Mouse (Mus musculus) limb, embryonic 14.5 days (tissue): ENCODE data around the gene Chp1. TPM values are rescaled to one million over a fixed set of nuclear protein-coding genes. Genes with fewer than 3 reads are reported as not detected.

Experiments
- ATAC-seq: fragments of 200-750 bp; cut with Nextera tagmentation; 2 replicates; pipeline ENCODE4 v1.8.0; 2017; ENCODE audit warnings: low read depth, moderate number of reproducible peaks, moderate TSS enrichment; ENCODE audit not compliant: low FRiP score
- DNase-seq: peaks from one replicate; pipeline ENCODE4 v3.0.0-alpha.2; 2015; ENCODE audit warnings: low spot score
- H3K27ac ChIP-seq: fragments of 300-500 bp; sonication (generic); replicated peaks from 2 replicates; pipeline ENCODE4 v1.5.1; 2014; ENCODE audit warnings: low read depth, mild to moderate bottlenecking, low read length, moderate library complexity, mixed read lengths
- H3K27me3 ChIP-seq: fragments of 300-500 bp; sonication (generic); 2 replicates; pipeline ENCODE4 v1.6.1; 2014; ENCODE audit warnings: low read length, mixed read lengths; ENCODE audit not compliant: control insufficient read depth, insufficient read depth
- H3K36me3 ChIP-seq: fragments of 300-500 bp; sonication (generic); 2 replicates; pipeline ENCODE4 v1.6.1; 2014; ENCODE audit warnings: mild to moderate bottlenecking, low read length, moderate library complexity, mixed read lengths; ENCODE audit not compliant: control insufficient read depth, insufficient read depth
- H3K4me1 ChIP-seq: fragments of 300-500 bp; sonication (generic); 2 replicates; pipeline ENCODE4 v1.6.1; 2014; ENCODE audit warnings: antibody characterized with exemption, low read length, mixed read lengths; ENCODE audit not compliant: control insufficient read depth, insufficient read depth
- H3K4me2 ChIP-seq: fragments of 300-500 bp; sonication (generic); replicated peaks from 2 replicates; pipeline ENCODE4 v1.6.1; 2014; ENCODE audit warnings: low read depth, mild to moderate bottlenecking, low read length, moderate library complexity; ENCODE audit not compliant: severe bottlenecking
- H3K4me3 ChIP-seq: fragments of 300-500 bp; sonication (generic); replicated peaks from 2 replicates; pipeline ENCODE4 v1.5.1; 2014; ENCODE audit warnings: low read length
- H3K9ac ChIP-seq: fragments of 300-500 bp; sonication (generic); 2 replicates; pipeline ENCODE4 v1.6.1; 2014; ENCODE audit warnings: mild to moderate bottlenecking, low read depth, low read length, moderate library complexity; ENCODE audit not compliant: severe bottlenecking
- H3K9me3 ChIP-seq: fragments of 300-500 bp; sonication (generic); 2 replicates; pipeline ENCODE4 v1.6.1; 2016; ENCODE audit warnings: low read length; ENCODE audit not compliant: control insufficient read depth
- POLR2A ChIP-seq: fragments of 200-500 bp; IDR thresholded peaks from 2 replicates; pipeline ENCODE4 v1.8.0; 2012; ENCODE audit warnings: inconsistent platforms, mild to moderate bottlenecking, moderate library complexity, borderline replicate concordance; ENCODE audit not compliant: insufficient read depth, insufficient read length; ENCODE audit errors: extremely low read depth
- WGBS: fragments of 180-500 bp; shearing (Covaris S2); extraction: QIAGEN DNeasy Blood & Tissue Kit; methylation state at CpG from one replicate; pipeline ENCODE4 v1.1.7; 2014; 5-methylcytosine and 5-hydroxymethylcytosine counted together
- polyA plus RNA-seq, 2 experiments: library from polyadenylated mRNA; depleted of rRNA in 1 of 2; stranded (reverse) in 1 of 2; unstranded in 1 of 2; fragments of >200 nt; fragmentation: Nextera tagmentation in 1 of 2; extraction: Ambion mirVana in 1 of 2; gene quantifications; 2 replicates each; pipeline versions ENCODE4 v1.2.1 to v1.2.3; 2012 to 2014

The Chp1 gene
- polyA plus RNA-seq, 2 experiments: 53.8 to 55.6 TPM

DNA sequence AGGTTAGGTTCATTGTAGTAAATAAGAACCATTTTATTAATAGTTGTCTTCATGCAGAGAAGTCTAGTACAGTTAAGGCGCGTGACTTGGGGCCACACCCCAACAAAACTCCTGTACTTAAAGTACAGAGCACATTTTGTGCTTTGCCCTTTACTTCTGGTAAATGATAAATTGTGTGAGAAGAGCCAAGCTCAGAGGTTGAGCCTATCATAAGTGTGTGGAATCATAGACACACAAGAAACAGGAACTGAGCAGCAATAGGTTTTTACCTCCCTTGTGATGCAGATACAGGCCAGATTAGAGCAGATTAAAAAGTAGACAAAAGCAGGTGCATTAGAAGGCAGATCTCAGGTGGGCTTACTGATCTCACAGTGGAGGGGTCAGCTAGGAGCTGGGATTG is 73.8 kb downstream of the Chp1 start:
- ATAC-seq: no peak
- H3K4me3 ChIP-seq: no peak overlapping the region
- no peaks in the 10 kb centered on the region for H3K27me3 ChIP-seq
- peaks cover 8% of the 10 kb centered on the region; the same call in 1 of the 2 replicates for H3K4me1 ChIP-seq
- DNase-seq: no peak
- peaks cover 25% of the 10 kb centered on the region for H3K36me3 ChIP-seq
- H3K27ac ChIP-seq: no peak overlapping the region
- WGBS: 95% methylated on average over 2 of the region's 2 CpGs
- TF ChIP-seq POLR2A: no peak
- H3K9me3 ChIP-seq: no peaks in the 10 kb centered on the region
- H3K4me2 ChIP-seq: peak overlapping the region; percentile 2; the same call in 1 of the 2 replicates
- H3K9ac ChIP-seq: no peak overlapping the region

Other genes with a start within 250 kb of the Chp1 start
- 8.7 and 9.0 TPM in 2 replicates for gene Dll4, start 221.9 kb upstream of the Chp1 start, polyA plus RNA-seq (2012; rRNA removed)
- 5.1 and 6.2 TPM in 2 replicates for gene Dll4, start 221.9 kb upstream of the Chp1 start, polyA plus RNA-seq (2014; fragmentation: Nextera tagmentation; extraction: Ambion mirVana)
- gene Chac1, start 196.5 kb upstream of the Chp1 start, polyA plus RNA-seq (2012; rRNA removed): 0.79 and 0.94 TPM in 2 replicates
- gene Chac1, start 196.5 kb upstream of the Chp1 start, polyA plus RNA-seq (2014; fragmentation: Nextera tagmentation; extraction: Ambion mirVana): 0.48 and 0.68 TPM in 2 replicates
- gene Ino80, start 70.0 kb upstream of the Chp1 start, polyA plus RNA-seq (2012; rRNA removed): 15.7 and 16.4 TPM in 2 replicates
- gene Ino80, start 70.0 kb upstream of the Chp1 start, polyA plus RNA-seq (2014; fragmentation: Nextera tagmentation; extraction: Ambion mirVana): 6.3 TPM in 2 replicates
- 0.12 and 0.19 TPM in 2 replicates for gene Exd1, start 70 bp upstream of the Chp1 start, polyA plus RNA-seq (2012; rRNA removed)
- gene Exd1, start 70 bp upstream of the Chp1 start, polyA plus RNA-seq (2014; fragmentation: Nextera tagmentation; extraction: Ambion mirVana): 0.12 and 0.39 TPM in 2 replicates
- 24.3 and 37.8 TPM in 2 replicates for gene Nusap1, start 70.6 kb downstream of the Chp1 start, polyA plus RNA-seq (2012; rRNA removed)
- 51.9 and 58.6 TPM in 2 replicates for gene Nusap1, start 70.6 kb downstream of the Chp1 start, polyA plus RNA-seq (2014; fragmentation: Nextera tagmentation; extraction: Ambion mirVana)
- 19.6 and 19.8 TPM in 2 replicates for gene Oip5, start 70.8 kb downstream of the Chp1 start, polyA plus RNA-seq (2012; rRNA removed)
- 16.3 and 16.6 TPM in 2 replicates for gene Oip5, start 70.8 kb downstream of the Chp1 start, polyA plus RNA-seq (2014; fragmentation: Nextera tagmentation; extraction: Ambion mirVana)
- 14.6 and 18.8 TPM in 2 replicates for gene Ndufaf1, start 115.1 kb downstream of the Chp1 start, polyA plus RNA-seq (2012; rRNA removed)
- gene Ndufaf1, start 115.1 kb downstream of the Chp1 start, polyA plus RNA-seq (2014; fragmentation: Nextera tagmentation; extraction: Ambion mirVana): 41.9 and 44.0 TPM in 2 replicates
- 30.0 and 32.3 TPM in 2 replicates for gene Rtf1, start 127.4 kb downstream of the Chp1 start, polyA plus RNA-seq (2012; rRNA removed)
- 33.2 and 33.7 TPM in 2 replicates for gene Rtf1, start 127.4 kb downstream of the Chp1 start, polyA plus RNA-seq (2014; fragmentation: Nextera tagmentation; extraction: Ambion mirVana)
- gene Itpka, start 194.6 kb downstream of the Chp1 start, polyA plus RNA-seq (2012; rRNA removed): 0.50 and 0.54 TPM in 2 replicates
- 0.28 and 0.52 TPM in 2 replicates for gene Itpka, start 194.6 kb downstream of the Chp1 start, polyA plus RNA-seq (2014; fragmentation: Nextera tagmentation; extraction: Ambion mirVana)
- 0.12 and 0.13 TPM in 2 replicates for gene Ltk, start 212.7 kb downstream of the Chp1 start, polyA plus RNA-seq (2012; rRNA removed)
- 0.10 TPM in 1 of 2 replicates, not detected in the other for gene Ltk, start 212.7 kb downstream of the Chp1 start, polyA plus RNA-seq (2014; fragmentation: Nextera tagmentation; extraction: Ambion mirVana)
- 27.7 and 39.8 TPM in 2 replicates for gene Rpap1, start 239.8 kb downstream of the Chp1 start, polyA plus RNA-seq (2012; rRNA removed)
- gene Rpap1, start 239.8 kb downstream of the Chp1 start, polyA plus RNA-seq (2014; fragmentation: Nextera tagmentation; extraction: Ambion mirVana): 22.5 and 27.0 TPM in 2 replicates